Mouse (Mus musculus) midbrain, embryonic 11.5 days (tissue): Measurements from ENCODE around the gene Car2. TPM values are rescaled to one million over a fixed set of nuclear protein-coding genes. Genes with fewer than 3 reads are reported as not detected.
A peak's percentile ranks its signal among the peaks of the same experiment; 100 is the strongest.

Experiments used
- ATAC-seq: fragments of 200-750 bp; cut with Nextera tagmentation; 2 replicates; pipeline ENCODE4 v1.8.0; 2017; ENCODE audit warnings: moderate TSS enrichment, moderate library complexity; ENCODE audit not compliant: low FRiP score
- DNase-seq: peaks from one replicate; pipeline ENCODE4 v3.0.0; 2015; ENCODE audit warnings: low spot score; ENCODE audit errors: missing footprints
- H3K27ac ChIP-seq: fragments of 300-500 bp; sonication (generic); 2 replicates; pipeline ENCODE4 v1.5.1; 2014; ENCODE audit warnings: low read depth, low read length
- H3K27me3 ChIP-seq: fragments of 300-500 bp; sonication (generic); 2 replicates; pipeline ENCODE4 v1.6.1; 2014; ENCODE audit warnings: mild to moderate bottlenecking, low read length, moderate library complexity, mixed read lengths; ENCODE audit not compliant: control insufficient read depth, insufficient read depth
- H3K36me3 ChIP-seq: fragments of 300-500 bp; sonication (generic); 2 replicates; pipeline ENCODE4 v1.6.1; 2014; ENCODE audit warnings: mild to moderate bottlenecking, low read length, moderate library complexity, mixed read lengths; ENCODE audit not compliant: control insufficient read depth, insufficient read depth
- H3K4me1 ChIP-seq: fragments of 300-500 bp; sonication (generic); 2 replicates; pipeline ENCODE4 v1.6.1; 2014; ENCODE audit warnings: low read length; ENCODE audit not compliant: control insufficient read depth, insufficient read depth
- H3K4me2 ChIP-seq: fragments of 300-500 bp; sonication (generic); 2 replicates; pipeline ENCODE4 v1.6.1; 2014; ENCODE audit warnings: mild to moderate bottlenecking, moderate library complexity
- H3K4me3 ChIP-seq: fragments of 300-500 bp; sonication (generic); 2 replicates; pipeline ENCODE4 v1.5.1; 2014; ENCODE audit warnings: low read depth, low read length
- H3K9ac ChIP-seq: fragments of 300-500 bp; sonication (generic); 2 replicates; pipeline ENCODE4 v1.6.1; 2014; ENCODE audit warnings: low read length
- H3K9me3 ChIP-seq: fragments of 300-500 bp; sonication (generic); 2 replicates; pipeline ENCODE4 v1.6.1; 2016; ENCODE audit warnings: low read length; ENCODE audit not compliant: control insufficient read depth
- WGBS: fragments of 180-500 bp; shearing (Covaris S2); extraction: QIAGEN DNeasy Blood & Tissue Kit; methylation state at CpG from one replicate; pipeline ENCODE4 v1.1.7; 2014; 5-methylcytosine and 5-hydroxymethylcytosine counted together
- polyA plus RNA-seq: library from polyadenylated mRNA; unstranded; fragments of >200 nt; fragmentation: Nextera tagmentation; extraction: Ambion mirVana; gene quantifications from 2 replicates; pipeline ENCODE4 v1.2.1, GENCODE M21; 2014

The Car2 gene
- polyA plus RNA-seq: 108 and 118 TPM in 2 replicates

GRCm38 (mm10) chr3:14886102-14887098, at the start of gene Car2:
Gene Car2, plus strand, starts transcription at chr3:14886273.
- H3K27me3 ChIP-seq: peaks cover 9% of the 10 kb centered on the region; the same call in 1 of the 2 replicates
- no peaks in the 10 kb centered on the region for H3K9me3 ChIP-seq
- peak within 1 kb of the TSS; percentile 77 for H3K9ac ChIP-seq
- H3K36me3 ChIP-seq: no peaks in the 10 kb centered on the region
- peak; percentile 92 for ATAC-seq
- H3K4me3 ChIP-seq: peak within 1 kb of the TSS; percentile 70
- H3K4me2 ChIP-seq: peak within 1 kb of the TSS; percentile 81
- DNase-seq: peak; percentile 97
- WGBS: under 1% methylated on average over 94 of the region's 95 CpGs
- H3K4me1 ChIP-seq: no peaks in the 10 kb centered on the region
- H3K27ac ChIP-seq: no peak within 1 kb of the TSS

GRCm38 (mm10) chr3:14838936-14839335, 47.1 kb upstream of the Car2 start:
- no peak overlapping the region for H3K4me3 ChIP-seq
- DNase-seq (no peak), ATAC-seq (no peak)
- H3K27me3 ChIP-seq: no peaks in the 10 kb centered on the region
- H3K9me3 ChIP-seq: no peaks in the 10 kb centered on the region
- H3K36me3 ChIP-seq: no peaks in the 10 kb centered on the region
- 92% methylated on average over 1 of the region's 1 CpGs for WGBS
- no peak overlapping the region for H3K27ac ChIP-seq
- H3K4me1 ChIP-seq: no peaks in the 10 kb centered on the region
- H3K9ac ChIP-seq: no peak overlapping the region
- H3K4me2 ChIP-seq: no peak overlapping the region

DNA sequence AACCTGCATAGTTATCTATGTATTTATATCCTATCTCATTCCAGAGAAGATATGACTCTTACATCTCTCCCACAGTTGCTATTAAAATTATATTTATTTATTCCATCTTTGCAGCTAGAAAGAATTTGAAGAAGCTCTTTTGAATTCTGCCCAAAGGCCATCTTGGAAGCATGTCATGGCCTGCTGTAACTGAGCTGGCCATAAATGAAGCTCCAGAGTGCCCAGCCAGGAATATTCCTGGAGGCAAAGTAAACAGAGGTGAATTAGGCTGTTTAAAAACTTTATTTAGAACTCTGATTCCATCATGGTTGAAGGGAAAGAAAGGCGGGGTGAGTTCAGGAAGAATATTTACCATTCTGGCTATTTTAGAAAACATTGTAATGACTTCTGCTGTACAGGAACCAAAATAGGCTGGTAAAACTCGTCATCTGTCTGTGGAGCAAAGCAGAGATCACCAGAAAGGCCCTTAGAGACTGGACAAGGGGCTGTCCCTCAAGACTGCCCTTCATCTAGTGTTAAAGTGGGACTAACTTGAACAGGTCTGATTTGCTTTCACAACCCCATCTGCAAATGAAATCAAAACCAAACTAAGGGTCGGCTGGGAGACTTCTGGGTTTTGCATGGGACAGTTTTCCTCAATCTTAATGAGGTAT, 46.5 kb upstream of the Car2 start:
- no peak overlapping the region for H3K4me3 ChIP-seq
- no peaks in the 10 kb centered on the region for H3K9me3 ChIP-seq
- no peaks in the 10 kb centered on the region for H3K27me3 ChIP-seq
- H3K9ac ChIP-seq: no peak overlapping the region
- no peak overlapping the region for H3K27ac ChIP-seq
- DNase-seq: no peak
- no peaks in the 10 kb centered on the region for H3K36me3 ChIP-seq
- WGBS: 85% methylated on average over 3 of the region's 3 CpGs
- ATAC-seq: no peak
- no peak overlapping the region for H3K4me2 ChIP-seq
- H3K4me1 ChIP-seq: no peaks in the 10 kb centered on the region

- no peaks in the 10 kb centered on the region for H3K27me3 ChIP-seq
- DNase-seq (peak; percentile 45), ATAC-seq (no peak)
- H3K4me2 ChIP-seq: no peak overlapping the region
- H3K4me1 ChIP-seq: no peaks in the 10 kb centered on the region
- H3K9me3 ChIP-seq: no peaks in the 10 kb centered on the region
- no peaks in the 10 kb centered on the region for H3K36me3 ChIP-seq
- no peak overlapping the region for H3K27ac ChIP-seq
- H3K9ac ChIP-seq: no peak overlapping the region
- no peak overlapping the region for H3K4me3 ChIP-seq
- 92% methylated on average over 2 of the region's 2 CpGs for WGBS
Measured at GRCm38 (mm10) chr3:14848587-14849254, 37.4 kb upstream of the Car2 start.

GRCm38 (mm10) chr3:14853966-14854365, 32.1 kb upstream of the Car2 start:
- no peaks in the 10 kb centered on the region for H3K4me1 ChIP-seq
- H3K4me2 ChIP-seq: no peak overlapping the region
- no peak overlapping the region for H3K4me3 ChIP-seq
- H3K27ac ChIP-seq: no peak overlapping the region
- no peaks in the 10 kb centered on the region for H3K36me3 ChIP-seq
- no peaks in the 10 kb centered on the region for H3K27me3 ChIP-seq
- 70% methylated on average over 5 of the region's 5 CpGs for WGBS
- ATAC-seq (no peak), DNase-seq (peak; percentile 74)
- H3K9me3 ChIP-seq: no peaks in the 10 kb centered on the region
- no peak overlapping the region for H3K9ac ChIP-seq

- Histone ChIP-seq H3K4me2 (no peak overlapping the region), H3K9me3 (no peaks in the 10 kb centered on the region), H3K27ac (no peak overlapping the region), H3K4me3 (no peak overlapping the region), H3K9ac (no peak overlapping the region), H3K36me3 (no peaks in the 10 kb centered on the region), H3K27me3 (no peaks in the 10 kb centered on the region), H3K4me1 (no peaks in the 10 kb centered on the region)
- ATAC-seq (no peak), DNase-seq (peak; percentile 14)
- WGBS: 72% methylated on average over 1 of the region's 1 CpGs
Measured at GRCm38 (mm10) chr3:14854446-14854845, 31.6 kb upstream of the Car2 start.

DNA sequence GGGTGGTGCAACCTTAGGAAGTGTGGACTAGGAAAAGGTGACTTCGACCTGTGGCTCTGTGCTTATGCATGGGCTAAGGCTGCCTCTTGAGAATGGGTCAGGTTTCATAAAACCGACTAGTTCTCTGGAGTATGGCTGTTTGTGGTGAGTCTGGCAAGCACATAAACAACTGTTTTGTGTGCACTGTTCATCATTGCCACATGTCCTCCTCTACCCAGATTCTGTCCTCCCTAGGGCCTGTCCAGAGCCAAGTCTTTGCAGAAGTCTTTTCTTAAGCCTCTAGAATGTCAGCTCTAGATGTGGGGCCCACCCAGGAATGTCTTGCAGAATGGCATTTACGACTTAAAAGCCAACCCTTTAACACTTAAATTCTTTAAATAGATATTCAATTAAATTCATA, 28.2 kb upstream of the Car2 start:
- Histone ChIP-seq H3K9me3 (no peaks in the 10 kb centered on the region), H3K27me3 (no peaks in the 10 kb centered on the region), H3K27ac (no peak overlapping the region), H3K4me3 (no peak overlapping the region), H3K4me1 (peaks cover 3% of the 10 kb centered on the region; the same call in 1 of the 2 replicates), H3K36me3 (no peaks in the 10 kb centered on the region), H3K4me2 (no peak overlapping the region), H3K9ac (no peak overlapping the region)
- DNase-seq (peak; percentile 67), ATAC-seq (no peak)
- 88% methylated on average over 3 of the region's 3 CpGs for WGBS

DNA sequence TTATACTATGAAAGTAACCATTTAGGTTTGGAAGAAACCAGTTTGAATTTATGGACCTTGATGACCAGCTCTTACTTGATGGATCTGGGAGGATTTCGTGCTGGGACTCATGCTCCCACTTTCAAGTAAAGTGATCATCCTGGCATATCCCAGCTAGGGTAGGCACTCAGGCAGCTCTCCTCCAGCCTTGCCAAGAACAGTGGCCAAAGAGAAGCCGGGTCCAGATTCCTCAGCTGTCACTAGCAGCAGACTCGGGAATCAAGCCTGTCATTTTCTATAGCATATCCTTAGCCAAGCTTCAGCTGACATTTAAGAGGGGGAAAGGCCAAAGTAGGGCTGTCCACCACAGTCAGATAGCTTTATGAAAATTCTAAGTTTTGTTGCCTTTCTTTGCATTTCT, 25.8 kb upstream of the Car2 start:
- Histone ChIP-seq H3K9ac (no peak overlapping the region), H3K36me3 (no peaks in the 10 kb centered on the region), H3K4me1 (peaks cover 3% of the 10 kb centered on the region; the same call in 1 of the 2 replicates), H3K27me3 (no peaks in the 10 kb centered on the region), H3K4me3 (no peak overlapping the region), H3K27ac (no peak overlapping the region), H3K9me3 (no peaks in the 10 kb centered on the region), H3K4me2 (no peak overlapping the region)
- DNase-seq (peak; percentile 39), ATAC-seq (no peak)
- WGBS: 81% methylated on average over 3 of the region's 3 CpGs
